23 mouse cellular contexts compared by ENCODE assay signal in the genomic region with DNA sequence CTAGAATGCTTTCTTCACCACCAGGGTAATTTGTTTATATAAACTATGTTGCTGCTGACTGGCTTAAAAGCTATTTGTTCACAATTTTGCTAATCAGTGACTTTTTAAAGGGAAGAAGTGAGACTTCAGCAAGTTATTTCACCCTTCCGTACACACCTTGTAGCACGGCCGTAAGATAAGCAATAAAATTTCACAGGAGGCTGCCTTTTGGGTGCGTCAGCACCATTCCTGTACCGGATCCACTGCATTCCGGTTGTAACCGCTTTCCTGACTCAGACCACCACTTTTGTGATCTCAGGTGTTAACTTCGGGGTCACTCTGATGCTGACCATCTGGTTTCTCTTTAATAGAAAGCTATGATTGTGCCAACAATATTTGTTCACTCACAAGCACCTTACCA.
"Had no signal": no experiment of that assay in that cellular context is flagged by ENCODE, and none has a peak within 500 bp of the region (broad histone marks: within the 10 kb centered on the region; RNA-seq: fewer than 3 reads in every experiment).

No protein-coding gene starts in this region.

- H3K27me3 ChIP-seq: kidney, embryonic 15.5 days; limb, embryonic 13.5 days; liver, embryonic 12.5 days; liver, embryonic 15.5 days; lung, embryonic 15.5 days; midbrain, embryonic 13.5 days; neural tube, embryonic 13.5 days had no signal

- H3K4me1 ChIP-seq: kidney, embryonic 15.5 days; liver, embryonic 12.5 days; liver, embryonic 15.5 days; megakaryocyte, embryonic 14.5 days; midbrain, embryonic 10.5 days; midbrain, embryonic 13.5 days; neural tube, embryonic 13.5 days had no signal

- H3K9me3 ChIP-seq: kidney, embryonic 15.5 days; limb, embryonic 10.5 days; limb, embryonic 13.5 days; liver, embryonic 12.5 days; liver, embryonic 15.5 days; lung, embryonic 15.5 days; midbrain, embryonic 10.5 days; neural tube, embryonic 13.5 days had no signal

- H3K36me3 ChIP-seq: kidney, embryonic 15.5 days; limb, embryonic 10.5 days; limb, embryonic 13.5 days; liver, embryonic 12.5 days; liver, embryonic 15.5 days; lung, embryonic 15.5 days; midbrain, embryonic 10.5 days; midbrain, embryonic 13.5 days; neural tube, embryonic 13.5 days had no signal

- H3K4me3 ChIP-seq: kidney, embryonic 15.5 days; limb, embryonic 10.5 days; limb, embryonic 13.5 days; liver, embryonic 12.5 days; liver, embryonic 15.5 days; lung, embryonic 15.5 days; megakaryocyte, embryonic 14.5 days; midbrain, embryonic 10.5 days; midbrain, embryonic 13.5 days; myocyte; neural tube, embryonic 13.5 days had no signal

- H3K4me2 ChIP-seq: kidney, embryonic 15.5 days; limb, embryonic 13.5 days; liver, embryonic 12.5 days; liver, embryonic 15.5 days; lung, embryonic 15.5 days; midbrain, embryonic 13.5 days; neural tube, embryonic 13.5 days had no signal

- ATAC-seq: hindbrain, postnatal 0 days; inflammation-experienced regulatory T-cells, adult 6 months; liver, embryonic 12.5 days; midbrain, embryonic 13.5 days; midbrain, embryonic 16.5 days had no signal

- H3K9ac ChIP-seq: kidney, embryonic 15.5 days; limb, embryonic 13.5 days; liver, embryonic 12.5 days; liver, embryonic 15.5 days; lung, embryonic 15.5 days; midbrain, embryonic 13.5 days; neural tube, embryonic 13.5 days had no signal

- H3K27ac ChIP-seq: hindbrain, postnatal 0 days; kidney, embryonic 15.5 days; limb, embryonic 10.5 days; limb, embryonic 13.5 days; liver, embryonic 12.5 days; liver, embryonic 15.5 days; lung, embryonic 15.5 days; midbrain, embryonic 10.5 days; midbrain, embryonic 13.5 days; neural tube, embryonic 13.5 days had no signal

- DNase-seq: kidney, postnatal 4 days; liver; lung, adult 18-20 months; lung, postnatal 10 days; lung, postnatal 36 days; retina, postnatal 1 day; thymus, adult 2 months; thymus, postnatal 14 days; thymus, postnatal 4 days had no signal
